Mouse (Mus musculus) brain, embryonic 14.5 days (tissue): Measurements from ENCODE around the gene Fam129a.

Experiments
- CTCF ChIP-seq: fragments of 200-500 bp; IDR thresholded peaks from 2 replicates; pipeline ENCODE4 v1.5.1; 2012; ENCODE audit warnings: inconsistent platforms, mild to moderate bottlenecking, moderate library complexity, borderline replicate concordance; ENCODE audit not compliant: insufficient read depth, insufficient read length; ENCODE audit errors: extremely low read depth
- POLR2A ChIP-seq: fragments of 200-500 bp; IDR thresholded peaks from 2 replicates; pipeline ENCODE4 v1.6.1; 2012; ENCODE audit warnings: mild to moderate bottlenecking, inconsistent platforms, borderline replicate concordance; ENCODE audit not compliant: poor library complexity, insufficient read depth, insufficient read length, severe bottlenecking; ENCODE audit errors: extremely low read depth

- TF ChIP-seq CTCF (no peak), POLR2A (no peak)
These were observed 128.4 kb downstream of the Fam129a start for GRCm38 (mm10) chr1:151699363-151699762.
